Mouse (Mus musculus) stomach, embryonic 14.5 days (tissue): Measurements from ENCODE around the gene Slc25a15. TPM values are rescaled to one million over a fixed set of nuclear protein-coding genes. Genes with fewer than 3 reads are reported as not detected.

Experiments
- ATAC-seq: fragments of 200-750 bp; cut with Nextera tagmentation; 2 replicates; pipeline ENCODE4 v1.8.0; 2017; ENCODE audit warnings: low read depth, moderate TSS enrichment; ENCODE audit not compliant: insufficient number of reproducible peaks, insufficient read depth, low FRiP score
- H3K27ac ChIP-seq: fragments of 300-500 bp; sonication (generic); 2 replicates; pipeline ENCODE4 v1.5.1; 2014; ENCODE audit warnings: mild to moderate bottlenecking, low read length, moderate library complexity, mixed read lengths
- H3K27me3 ChIP-seq: fragments of 300-500 bp; sonication (generic); 2 replicates; pipeline ENCODE4 v1.6.1; 2014; ENCODE audit warnings: low read length, control low read depth, mixed read lengths; ENCODE audit not compliant: control insufficient read depth, insufficient read depth
- H3K36me3 ChIP-seq: fragments of 300-500 bp; sonication (generic); 2 replicates; pipeline ENCODE4 v1.6.1; 2014; ENCODE audit warnings: mild to moderate bottlenecking, control low read depth, low read length, moderate library complexity, mixed read lengths; ENCODE audit not compliant: control insufficient read depth, insufficient read depth
- H3K4me1 ChIP-seq: fragments of 300-500 bp; sonication (generic); 2 replicates; pipeline ENCODE4 v1.6.1; 2014; ENCODE audit warnings: low read length, control low read depth, mixed read lengths; ENCODE audit not compliant: control insufficient read depth, insufficient read depth
- H3K4me2 ChIP-seq: fragments of 300-500 bp; sonication (generic); replicated peaks from 2 replicates; pipeline ENCODE4 v1.6.1; 2014; ENCODE audit warnings: low read depth, low read length, control low read depth
- H3K4me3 ChIP-seq: fragments of 300-500 bp; sonication (generic); 2 replicates; pipeline ENCODE4 v1.5.1; 2014; ENCODE audit warnings: low read depth, low read length, control low read depth
- H3K9ac ChIP-seq: fragments of 300-500 bp; sonication (generic); replicated peaks from 2 replicates; pipeline ENCODE4 v1.6.1; 2014; ENCODE audit warnings: low read depth, mild to moderate bottlenecking, control low read depth, low read length, moderate library complexity, mixed read lengths
- H3K9me3 ChIP-seq: fragments of 300-500 bp; sonication (generic); 2 replicates; pipeline ENCODE4 v1.6.1; 2016; ENCODE audit warnings: low read depth, low read length, control low read depth; ENCODE audit not compliant: control insufficient read depth
- WGBS: fragments of 180-500 bp; shearing (Covaris S2); extraction: QIAGEN DNeasy Blood & Tissue Kit; methylation state at CpG from one replicate; pipeline ENCODE4 v1.1.7; 2014; 5-methylcytosine and 5-hydroxymethylcytosine counted together
- polyA plus RNA-seq: library from polyadenylated mRNA; unstranded; fragments of >200 nt; fragmentation: Nextera tagmentation; extraction: Ambion mirVana; gene quantifications from 2 replicates; pipeline ENCODE4 v1.2.1, GENCODE M21; 2014

Slc25a15 gene
- 19.0 and 20.0 TPM in 2 replicates for polyA plus RNA-seq

- Histone ChIP-seq H3K27ac (peak within 1 kb of the TSS; percentile 70), H3K4me3 (peak within 1 kb of the TSS; percentile 68), H3K4me1 (no peaks in the 10 kb centered on the region), H3K27me3 (no peaks in the 10 kb centered on the region), H3K4me2 (peak within 1 kb of the TSS; percentile 78), H3K9me3 (no peaks in the 10 kb centered on the region), H3K36me3 (no peaks in the 10 kb centered on the region), H3K9ac (peak within 1 kb of the TSS; percentile 71)
- peak; percentile 92 for ATAC-seq
- WGBS, result under 1% methylated on average over 73 of the region's 77 CpGs
Observed at GRCm38 (mm10) chr8:22398142-22398951, at the start of gene Slc25a15. Gene Slc25a15, minus strand, starts transcription at chr8:22398597.

DNA sequence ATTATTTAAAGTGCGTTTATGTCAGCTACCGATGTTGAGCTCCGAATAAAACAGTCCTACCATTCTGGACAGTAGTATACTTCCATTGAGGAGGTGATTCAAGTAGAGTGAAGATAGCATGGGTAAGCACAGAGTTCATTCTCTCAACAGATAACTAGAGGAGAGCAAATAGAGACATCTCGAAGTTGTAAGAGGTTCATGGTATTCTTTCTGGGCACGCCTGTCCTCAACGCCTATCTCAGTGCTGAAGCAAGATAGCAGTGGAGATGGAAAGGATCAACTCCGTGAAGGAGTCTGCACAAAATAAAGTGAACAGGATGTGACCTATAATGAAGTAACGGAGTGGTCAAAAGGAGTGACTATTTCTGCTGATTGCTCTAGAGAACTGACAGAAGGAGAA is 13.6 kb upstream of the Slc25a15 start:
- Histone ChIP-seq H3K4me1 (peaks cover 5% of the 10 kb centered on the region; the same call in 1 of the 2 replicates), H3K27me3 (no peaks in the 10 kb centered on the region), H3K9me3 (no peaks in the 10 kb centered on the region), H3K4me2 (peak overlapping the region; percentile 84), H3K4me3 (peak overlapping the region; percentile 71), H3K9ac (peak overlapping the region; percentile 79), H3K36me3 (peaks cover 8% of the 10 kb centered on the region; the same call in 1 of the 2 replicates), H3K27ac (0 out of 2 replicates have a peak overlapping the region, but pooled peaks have one; percentile 71)
- no peak for ATAC-seq
- WGBS, result 15% methylated on average over 8 of the region's 8 CpGs

DNA sequence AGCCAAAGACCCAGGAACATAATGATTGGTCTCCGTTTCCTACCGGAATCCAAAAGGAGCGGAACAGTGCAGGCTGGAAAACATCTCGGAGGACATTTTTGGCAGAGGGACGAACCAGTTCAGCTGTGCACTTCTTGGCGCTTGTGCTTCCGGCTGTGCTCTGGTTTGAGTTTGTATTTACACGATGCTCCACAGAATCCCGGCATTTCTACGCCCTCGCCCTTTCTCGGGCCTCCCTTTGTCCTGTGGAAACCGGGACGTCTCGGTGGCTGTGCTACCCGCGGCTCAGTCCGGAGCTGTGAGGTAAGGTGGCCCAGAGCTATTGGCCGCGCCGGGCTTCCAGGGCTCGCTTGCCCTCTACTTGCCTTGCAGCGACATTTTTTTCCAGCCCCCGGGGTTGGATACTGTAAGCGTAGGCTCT is 12.9 kb upstream of the Slc25a15 start, which contains the start of gene Mrps31:
TSS of gene Mrps31 (plus strand) at position 80 of the 421 bp plus-strand sequence.
- Histone ChIP-seq H3K36me3 (peaks cover 6% of the 10 kb centered on the region; the same call in 1 of the 2 replicates), H3K4me2 (peak within 1 kb of the TSS; percentile 84), H3K27ac (peak within 1 kb of the TSS; percentile 71; the same call in 1 of the 2 replicates), H3K4me1 (peaks cover 5% of the 10 kb centered on the region; the same call in 1 of the 2 replicates), H3K4me3 (peak within 1 kb of the TSS; percentile 71), H3K9me3 (no peaks in the 10 kb centered on the region), H3K9ac (peak within 1 kb of the TSS; percentile 79), H3K27me3 (no peaks in the 10 kb centered on the region)
- ATAC-seq, result peak; percentile 87
- under 1% methylated on average over 25 of the region's 25 CpGs for WGBS

DNA sequence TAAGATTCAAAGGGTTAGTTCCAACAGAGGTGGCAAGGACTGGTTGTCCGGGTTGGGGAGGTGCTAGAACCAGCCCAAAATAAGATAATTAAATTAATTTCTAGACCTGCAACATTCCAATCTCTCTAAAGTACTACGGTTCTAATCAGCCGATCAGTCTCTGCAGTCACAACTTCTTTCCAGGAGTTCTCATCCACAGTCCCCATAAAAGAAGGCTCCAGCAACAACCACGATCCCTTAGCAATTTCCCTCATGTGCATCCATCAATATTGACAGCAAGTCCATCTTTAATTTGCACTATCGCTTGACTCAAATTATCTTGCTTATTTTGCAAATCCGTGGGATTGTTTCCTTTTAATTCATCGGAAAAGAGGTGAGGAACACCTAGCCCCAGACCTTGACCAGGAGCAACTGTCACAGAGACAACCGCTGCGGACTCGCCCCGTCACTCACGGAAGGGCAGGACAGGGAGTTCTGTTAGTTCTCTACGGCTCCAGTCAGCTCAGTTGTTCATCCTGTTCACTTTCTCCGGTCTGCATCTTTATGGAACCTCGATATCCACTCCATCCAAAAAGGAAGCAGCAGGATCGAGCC is 12.4 kb upstream of the Slc25a15 start:
- peaks cover 5% of the 10 kb centered on the region; the same call in 1 of the 2 replicates for H3K4me1 ChIP-seq
- peak overlapping the region; percentile 79 for H3K9ac ChIP-seq
- H3K27me3 ChIP-seq, result no peaks in the 10 kb centered on the region
- H3K27ac ChIP-seq, result peak overlapping the region; percentile 71; the same call in 1 of the 2 replicates
- peaks cover 3% of the 10 kb centered on the region; the same call in 1 of the 2 replicates for H3K36me3 ChIP-seq
- whole genome bisulfite sequencing, result 16% methylated on average over 16 of the region's 16 CpGs
- H3K4me3 ChIP-seq, result peak overlapping the region; percentile 71
- H3K9me3 ChIP-seq, result no peaks in the 10 kb centered on the region
- no peak for ATAC-seq
- peak overlapping the region; percentile 79 for H3K4me2 ChIP-seq

GRCm38 (mm10) chr8:22405733-22406132 is 7.3 kb upstream of the Slc25a15 start:
- no peak for ATAC-seq
- H3K4me1 ChIP-seq, result no peaks in the 10 kb centered on the region
- H3K9me3 ChIP-seq, result no peaks in the 10 kb centered on the region
- no peak overlapping the region for H3K9ac ChIP-seq
- 73% methylated on average over 6 of the region's 6 CpGs for WGBS
- H3K4me3 ChIP-seq, result no peak overlapping the region
- no peaks in the 10 kb centered on the region for H3K36me3 ChIP-seq
- H3K27me3 ChIP-seq, result no peaks in the 10 kb centered on the region
- no peak overlapping the region for H3K4me2 ChIP-seq
- H3K27ac ChIP-seq, result no peak overlapping the region

GRCm38 (mm10) chr8:22403235-22403634 is 4.8 kb upstream of the Slc25a15 start:
- no peaks in the 10 kb centered on the region for H3K9me3 ChIP-seq

GRCm38 (mm10) chr8:22400593-22400992 is 2.2 kb upstream of the Slc25a15 start:
- no peak overlapping the region for H3K9ac ChIP-seq
- H3K36me3 ChIP-seq, result no peaks in the 10 kb centered on the region
- no peaks in the 10 kb centered on the region for H3K9me3 ChIP-seq
- no peak overlapping the region for H3K4me2 ChIP-seq
- H3K4me3 ChIP-seq, result no peak overlapping the region
- no peak overlapping the region for H3K27ac ChIP-seq
- 87% methylated on average over 4 of the region's 4 CpGs for whole genome bisulfite sequencing
- no peak for ATAC-seq
- H3K4me1 ChIP-seq, result no peaks in the 10 kb centered on the region
- H3K27me3 ChIP-seq, result no peaks in the 10 kb centered on the region

More at GRCm38 (mm10) chr8:22403235-22403634, 4.8 kb upstream of the Slc25a15 start:
- Histone ChIP-seq H3K4me2 (no peak overlapping the region), H3K4me3 (no peak overlapping the region), H3K4me1 (no peaks in the 10 kb centered on the region), H3K27me3 (no peaks in the 10 kb centered on the region), H3K36me3 (no peaks in the 10 kb centered on the region), H3K9ac (no peak overlapping the region), H3K27ac (no peak overlapping the region)
- ATAC-seq, result no peak
- WGBS, result 91% methylated on average over 2 of the region's 2 CpGs

DNA sequence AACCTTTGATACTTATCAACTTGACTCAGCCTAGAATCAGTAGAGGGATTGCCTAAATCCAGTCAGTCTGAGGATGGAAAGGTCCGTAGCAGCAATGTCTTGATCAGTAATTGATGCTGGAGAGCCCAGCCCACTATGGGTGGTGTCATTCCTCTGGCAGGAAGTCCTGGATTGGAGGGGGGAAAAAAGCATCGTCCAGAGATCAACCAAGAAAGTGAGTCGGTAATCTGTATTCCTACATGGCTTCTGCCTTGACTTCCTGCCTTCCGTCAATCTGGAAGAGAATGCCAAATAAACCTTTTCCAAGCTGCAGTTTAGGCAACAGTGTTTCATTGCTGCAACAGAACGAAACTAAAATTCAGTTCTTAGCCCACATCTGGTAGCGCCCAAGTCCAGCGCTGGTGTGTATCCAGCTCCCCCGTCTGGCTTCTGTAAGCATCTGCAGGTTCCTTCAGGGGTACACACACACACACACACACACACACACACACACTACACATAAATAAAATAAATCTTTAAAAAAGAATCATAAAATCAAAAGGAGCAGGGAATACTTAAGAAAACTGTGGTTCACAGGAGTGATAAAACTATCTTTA is 986 bp upstream of the Slc25a15 start:
- Histone ChIP-seq H3K27me3 (no peaks in the 10 kb centered on the region), H3K4me3 (peak overlapping the region; percentile 68), H3K36me3 (no peaks in the 10 kb centered on the region), H3K4me2 (peak overlapping the region; percentile 78), H3K9ac (0 out of 2 replicates have a peak overlapping the region, but pooled peaks have one; percentile 71), H3K4me1 (no peaks in the 10 kb centered on the region), H3K27ac (peak overlapping the region; percentile 70; the same call in 1 of the 2 replicates), H3K9me3 (no peaks in the 10 kb centered on the region)
- ATAC-seq, result no peak
- WGBS, result 80% methylated on average over 8 of the region's 8 CpGs
